Mouse (Mus musculus) forebrain, embryonic 14.5 days (tissue): ENCODE results near the gene P2rx7. TPM values are rescaled to one million over a fixed set of nuclear protein-coding genes. Genes with fewer than 3 reads are reported as not detected.
"Not testable (repeated sequence)": the region's sequence is repeated elsewhere in the genome, so short reads cannot be mapped to it uniquely, and the experiment has no call there.

ENCODE experiments used
- ATAC-seq: fragments of 200-750 bp; cut with Nextera tagmentation; 2 replicates; pipeline ENCODE4 v1.8.0; 2017; ENCODE audit warnings: mild to moderate bottlenecking, moderate library complexity
- DNase-seq: peaks from one replicate; pipeline ENCODE4 v3.0.0-alpha.2; 2015; ENCODE audit warnings: low spot score
- H3K27ac ChIP-seq: fragments of 300-500 bp; sonication (generic); 2 replicates; pipeline ENCODE4 v1.5.1; 2014; ENCODE audit warnings: low read depth, mild to moderate bottlenecking, control low read depth, low read length, moderate library complexity
- H3K27me3 ChIP-seq: fragments of 300-500 bp; sonication (generic); replicated peaks from 2 replicates; pipeline ENCODE4 v1.6.1; 2014; ENCODE audit warnings: low read length, control low read depth, mixed read lengths; ENCODE audit not compliant: control insufficient read depth, insufficient read depth
- H3K36me3 ChIP-seq: fragments of 300-500 bp; sonication (generic); 2 replicates; pipeline ENCODE4 v1.6.1; 2014; ENCODE audit warnings: low read length, control low read depth; ENCODE audit not compliant: control insufficient read depth, insufficient read depth
- H3K4me1 ChIP-seq: fragments of 300-500 bp; sonication (generic); 2 replicates; pipeline ENCODE4 v1.6.1; 2014; ENCODE audit warnings: antibody characterized with exemption, low read length, control low read depth; ENCODE audit not compliant: control insufficient read depth, insufficient read depth
- H3K4me2 ChIP-seq: fragments of 300-500 bp; sonication (generic); 2 replicates; pipeline ENCODE4 v1.6.1; 2014; ENCODE audit warnings: mild to moderate bottlenecking, control low read depth, low read length
- H3K4me3 ChIP-seq: fragments of 300-500 bp; sonication (generic); 2 replicates; pipeline ENCODE4 v1.5.1; 2014; ENCODE audit warnings: low read depth, low read length, control low read depth
- H3K9ac ChIP-seq: fragments of 300-500 bp; sonication (generic); 2 replicates; pipeline ENCODE4 v1.6.1; 2014; ENCODE audit warnings: mild to moderate bottlenecking, low read length, control low read depth, moderate library complexity
- H3K9me3 ChIP-seq: fragments of 300-500 bp; sonication (generic); replicated peaks from 2 replicates; pipeline ENCODE4 v1.6.1; 2016; ENCODE audit warnings: low read length, control low read depth, mixed read lengths; ENCODE audit not compliant: control insufficient read depth
- WGBS: fragments of 180-500 bp; shearing (Covaris S2); extraction: QIAGEN DNeasy Blood & Tissue Kit; methylation state at CpG from one replicate; pipeline ENCODE4 v1.1.7; 2014; 5-methylcytosine and 5-hydroxymethylcytosine counted together
- polyA plus RNA-seq: library from polyadenylated mRNA; unstranded; fragments of >200 nt; fragmentation: Nextera tagmentation; extraction: Ambion mirVana; gene quantifications from 2 replicates; pipeline ENCODE4 v1.2.1, GENCODE M21; 2014

Gene P2rx7
- polyA plus RNA-seq, 1 experiment from 2014 or later, result 1.5 TPM

GRCm38 (mm10) chr5:122668981-122669897 lies 25.5 kb downstream of the P2rx7 start:
- no peaks in the 10 kb centered on the region for H3K27me3 ChIP-seq
- DNase-seq (no peak), ATAC-seq (no peak)
- no peak overlapping the region for H3K4me2 ChIP-seq
- no peak overlapping the region for H3K9ac ChIP-seq
- no peaks in the 10 kb centered on the region for H3K36me3 ChIP-seq
- no peaks in the 10 kb centered on the region for H3K9me3 ChIP-seq
- no peak overlapping the region for H3K27ac ChIP-seq
- 86% methylated on average over 15 of the region's 15 CpGs for WGBS
- H3K4me1 ChIP-seq, result no peaks in the 10 kb centered on the region
- no peak overlapping the region for H3K4me3 ChIP-seq

GRCm38 (mm10) chr5:122671641-122672040 lies 27.9 kb downstream of the P2rx7 start:
- not testable (repeated sequence) for H3K27ac ChIP-seq, H3K4me1 ChIP-seq, ATAC-seq, H3K4me3 ChIP-seq, H3K9ac ChIP-seq, H3K36me3 ChIP-seq, H3K4me2 ChIP-seq, H3K27me3 ChIP-seq, DNase-seq, H3K9me3 ChIP-seq
- 82% methylated on average over 7 of the region's 7 CpGs for WGBS

- ATAC-seq (no peak), DNase-seq (no peak)
- Histone ChIP-seq H3K4me2 (no peak overlapping the region), H3K27ac (no peak overlapping the region), H3K4me3 (no peak overlapping the region), H3K36me3 (no peaks in the 10 kb centered on the region), H3K9ac (no peak overlapping the region), H3K4me1 (no peaks in the 10 kb centered on the region), H3K27me3 (no peaks in the 10 kb centered on the region), H3K9me3 (no peaks in the 10 kb centered on the region)
- 86% methylated on average over 5 of the region's 5 CpGs for WGBS
Observed at GRCm38 (mm10) chr5:122672298-122672697, 28.6 kb downstream of the P2rx7 start.

GRCm38 (mm10) chr5:122676002-122676401 lies 32.3 kb downstream of the P2rx7 start:
- H3K9me3 ChIP-seq, result no peaks in the 10 kb centered on the region
- no peak overlapping the region for H3K4me2 ChIP-seq
- no peaks in the 10 kb centered on the region for H3K27me3 ChIP-seq
- H3K4me1 ChIP-seq, result no peaks in the 10 kb centered on the region
- no peak for DNase-seq
- H3K36me3 ChIP-seq, result no peaks in the 10 kb centered on the region
- 83% methylated on average over 8 of the region's 8 CpGs for WGBS
- no peak overlapping the region for H3K27ac ChIP-seq
- ATAC-seq, result no peak
- H3K4me3 ChIP-seq, result no peak overlapping the region
- H3K9ac ChIP-seq, result no peak overlapping the region

- Histone ChIP-seq H3K9me3 (no peaks in the 10 kb centered on the region), H3K36me3 (no peaks in the 10 kb centered on the region), H3K27ac (no peak overlapping the region), H3K9ac (no peak overlapping the region), H3K4me3 (no peak overlapping the region), H3K27me3 (no peaks in the 10 kb centered on the region), H3K4me1 (no peaks in the 10 kb centered on the region), H3K4me2 (no peak overlapping the region)
- DNase-seq, result no peak
- ATAC-seq, result no peak
- 92% methylated on average over 9 of the region's 9 CpGs for WGBS
Observed at GRCm38 (mm10) chr5:122677983-122678382, 34.3 kb downstream of the P2rx7 start.

GRCm38 (mm10) chr5:122679881-122680280 lies 36.2 kb downstream of the P2rx7 start:
- no peaks in the 10 kb centered on the region for H3K36me3 ChIP-seq
- H3K4me1 ChIP-seq, result no peaks in the 10 kb centered on the region
- no peak for ATAC-seq
- no peak overlapping the region for H3K4me2 ChIP-seq
- no peak for DNase-seq
- H3K27me3 ChIP-seq, result no peaks in the 10 kb centered on the region
- H3K4me3 ChIP-seq, result no peak overlapping the region
- WGBS, result 83% methylated on average over 8 of the region's 8 CpGs
- H3K9me3 ChIP-seq, result no peaks in the 10 kb centered on the region
- H3K9ac ChIP-seq, result no peak overlapping the region
- no peak overlapping the region for H3K27ac ChIP-seq

- H3K4me2 ChIP-seq, result no peak overlapping the region
- no peak overlapping the region for H3K9ac ChIP-seq
- H3K36me3 ChIP-seq, result no peaks in the 10 kb centered on the region
- DNase-seq (no peak), ATAC-seq (no peak)
- no peaks in the 10 kb centered on the region for H3K27me3 ChIP-seq
- 81% methylated on average over 12 of the region's 12 CpGs for WGBS
- no peak overlapping the region for H3K27ac ChIP-seq
- H3K9me3 ChIP-seq, result no peaks in the 10 kb centered on the region
- no peak overlapping the region for H3K4me3 ChIP-seq
- no peaks in the 10 kb centered on the region for H3K4me1 ChIP-seq
Observed at GRCm38 (mm10) chr5:122681276-122681675, 37.6 kb downstream of the P2rx7 start.

GRCm38 (mm10) chr5:122683926-122684325 lies 40.2 kb downstream of the P2rx7 start:
- H3K4me2 ChIP-seq, result no peak overlapping the region
- no peaks in the 10 kb centered on the region for H3K9me3 ChIP-seq
- 82% methylated on average over 10 of the region's 10 CpGs for WGBS
- H3K4me1 ChIP-seq, result no peaks in the 10 kb centered on the region
- H3K27ac ChIP-seq, result no peak overlapping the region
- H3K27me3 ChIP-seq, result no peaks in the 10 kb centered on the region
- DNase-seq (no peak), ATAC-seq (no peak)
- H3K36me3 ChIP-seq, result no peaks in the 10 kb centered on the region
- H3K9ac ChIP-seq, result no peak overlapping the region
- no peak overlapping the region for H3K4me3 ChIP-seq

- no peak overlapping the region for H3K4me2 ChIP-seq
- H3K4me1 ChIP-seq, result no peaks in the 10 kb centered on the region
- DNase-seq (no peak), ATAC-seq (no peak)
- no peak overlapping the region for H3K9ac ChIP-seq
- H3K4me3 ChIP-seq, result no peak overlapping the region
- H3K27ac ChIP-seq, result no peak overlapping the region
- no peaks in the 10 kb centered on the region for H3K36me3 ChIP-seq
- no peaks in the 10 kb centered on the region for H3K27me3 ChIP-seq
- 89% methylated on average over 4 of the region's 4 CpGs for WGBS
- H3K9me3 ChIP-seq, result no peaks in the 10 kb centered on the region
Observed at GRCm38 (mm10) chr5:122687391-122687790, 43.7 kb downstream of the P2rx7 start.
